Mouse (Mus musculus) spleen, postnatal 14 days (tissue): ENCODE results near the gene Ncaph.
"Not testable (repeated sequence)": the region's sequence is repeated elsewhere in the genome, so short reads cannot be mapped to it uniquely, and the experiment has no call there.

ENCODE experiments used
- DNase-seq, 2 experiments: peaks; one replicate each; pipeline ENCODE4 v3.0.0; 2021 to 2022; ENCODE audit warnings: low spot score in 2 of 2

Gene Ncaph

GRCm38 (mm10) chr2:127086235-127086634 is 47.5 kb downstream of the Ncaph start:
- no peak for DNase-seq

GRCm38 (mm10) chr2:127080591-127081218 is 53.0 kb downstream of the Ncaph start:
- no peak for DNase-seq

- no peak for DNase-seq
Measured at GRCm38 (mm10) chr2:127079881-127080590, 53.7 kb downstream of the Ncaph start.

GRCm38 (mm10) chr2:127079066-127079465 is 54.7 kb downstream of the Ncaph start:
- not testable (repeated sequence) for DNase-seq

- DNase-seq, result no peak
Measured at GRCm38 (mm10) chr2:127077611-127078010, 56.1 kb downstream of the Ncaph start.

GRCm38 (mm10) chr2:127074116-127074515 is 59.6 kb downstream of the Ncaph start:
- DNase-seq, result no peak

GRCm38 (mm10) chr2:127070879-127071278 is 62.9 kb downstream of the Ncaph start:
- DNase-seq, result no peak

- DNase-seq, result peak; percentile 74 to 78
Measured at GRCm38 (mm10) chr2:127070435-127070841, 63.3 kb downstream of the Ncaph start, which contains the start of gene Blvra. TSS of gene Blvra (plus strand) at chr2:127070665.

GRCm38 (mm10) chr2:127069781-127070434 is 63.8 kb downstream of the Ncaph start:
- no peak for DNase-seq

GRCm38 (mm10) chr2:127068806-127069205 is 64.9 kb downstream of the Ncaph start:
- DNase-seq, result no peak

- no peak for DNase-seq
Measured at GRCm38 (mm10) chr2:127061471-127061870, 72.3 kb downstream of the Ncaph start.
